17 mouse cellular contexts compared by ENCODE assay signal in the genomic region with DNA sequence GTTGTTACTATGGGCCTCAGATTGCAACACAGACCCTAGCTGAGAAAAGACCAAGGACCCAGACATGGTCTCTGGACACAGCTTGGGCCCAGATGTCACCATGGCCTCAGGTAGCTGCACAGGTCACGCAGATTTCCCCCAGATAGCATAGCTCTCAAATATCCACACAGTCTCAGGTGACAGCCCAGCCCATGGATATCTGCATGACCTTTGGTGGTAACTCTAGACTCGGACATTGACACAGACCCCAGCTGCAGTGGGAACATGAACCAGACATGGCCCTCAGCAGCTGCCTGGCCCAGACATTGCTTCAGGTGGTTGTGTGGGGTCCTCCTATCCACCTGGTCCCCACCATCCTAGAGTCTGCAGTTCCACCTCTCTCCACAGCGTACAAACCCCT. TPM values are rescaled to one million over a fixed set of nuclear protein-coding genes. Genes with fewer than 3 reads are reported as not detected.
DNase-seq lines count a peak whose midpoint lies in the region; ATAC-seq and TF ChIP-seq lines count a peak whose summit lies in the region.
"Had no signal": no experiment of that assay in that cellular context is flagged by ENCODE, and none has a peak within 500 bp of the region (broad histone marks: within the 10 kb centered on the region; RNA-seq: fewer than 3 reads in every experiment).

No protein-coding gene starts in this region.

- DNase-seq in kidney, postnatal 4 days = no peak
- no peak for DNase-seq in lung, embryonic 14.5 days
- no peak for DNase-seq in lung, adult 2 months
- DNase-seq in embryonic facial prominence, embryonic 11.5 days (ENCODE audit: low spot score) = no peak
- no peak for DNase-seq in heart, postnatal 25 days (ENCODE audit: low spot score)
- DNase-seq: adrenal gland, adult 8-10 months; gastrocnemius, postnatal 36 days had no signal

- 58% methylated on average over 3 of the region's 3 CpGs for WGBS in kidney, embryonic 14.5 days
- 75% methylated on average over 3 of the region's 3 CpGs for WGBS in lung, embryonic 14.5 days
- 87% methylated on average over 3 of the region's 3 CpGs for WGBS in lung, adult 2 months
- 68% methylated on average over 3 of the region's 3 CpGs for WGBS in embryonic facial prominence, embryonic 11.5 days

- no peaks in the 10 kb centered on the region for H3K36me3 ChIP-seq in kidney, embryonic 14.5 days (ENCODE audit: control insufficient read depth, insufficient read depth, low read length)
- no peaks in the 10 kb centered on the region for H3K36me3 ChIP-seq in lung, embryonic 14.5 days (ENCODE audit: insufficient read depth)
- no peaks in the 10 kb centered on the region for H3K36me3 ChIP-seq in embryonic facial prominence, embryonic 11.5 days (replicated peaks; ENCODE audit: control insufficient read depth, insufficient read depth, low read depth, low read length)
- H3K36me3 ChIP-seq: embryonic facial prominence, embryonic 15.5 days; heart, embryonic 10.5 days; heart, embryonic 13.5 days; hindbrain, embryonic 12.5 days; hindbrain, embryonic 15.5 days had no signal

- H3K4me1 ChIP-seq in kidney, embryonic 14.5 days (ENCODE audit: control insufficient read depth, insufficient read depth, low read length) = no peaks in the 10 kb centered on the region
- H3K4me1 ChIP-seq in lung, embryonic 14.5 days (ENCODE audit: insufficient read depth) = no peaks in the 10 kb centered on the region
- H3K4me1 ChIP-seq in lung, adult 2 months (ENCODE audit: control insufficient read depth, insufficient read depth, low read length) = no peaks in the 10 kb centered on the region
- no peaks in the 10 kb centered on the region for H3K4me1 ChIP-seq in embryonic facial prominence, embryonic 11.5 days (ENCODE audit: control insufficient read depth, insufficient read depth, low read length)
- H3K4me1 ChIP-seq: embryonic facial prominence, embryonic 15.5 days; forebrain, embryonic 13.5 days; hindbrain, embryonic 12.5 days had no signal

- no peak overlapping the region for H3K27ac ChIP-seq in kidney, embryonic 14.5 days (ENCODE audit: low read depth, low read length)
- no peak overlapping the region for H3K27ac ChIP-seq in lung, embryonic 14.5 days (ENCODE audit: low read depth)
- no peak overlapping the region for H3K27ac ChIP-seq in embryonic facial prominence, embryonic 11.5 days (replicated peaks; ENCODE audit: low read depth, low read length)
- H3K27ac ChIP-seq: embryonic facial prominence, embryonic 15.5 days; forebrain, embryonic 13.5 days; heart, adult 2 months; heart, embryonic 10.5 days; heart, embryonic 13.5 days; hindbrain, embryonic 12.5 days; hindbrain, embryonic 15.5 days had no signal

- TF ChIP-seq POLR2A in lung, adult 2 months (IDR thresholded peaks at IDR 0.05; ENCODE audit: borderline replicate concordance, extremely low read depth, low read depth, low read length) = no peak

- ATAC-seq in kidney, embryonic 14.5 days (ENCODE audit: low FRiP score, low TSS enrichment) = peak; percentile 46; the same call in 1 of the 2 replicates
- peak; percentile 31; the same call in 1 of the 2 replicates for ATAC-seq in lung, embryonic 14.5 days (ENCODE audit: insufficient read depth)
- peak; percentile 52; the same call in 1 of the 2 replicates for ATAC-seq in embryonic facial prominence, embryonic 11.5 days (replicated peaks; ENCODE audit: insufficient number of reproducible peaks, low FRiP score, low TSS enrichment, low read depth)
- ATAC-seq: activated CD4-positive, CD25-positive, alpha-beta regulatory T cell, adult 4 months; forebrain, embryonic 13.5 days; forebrain, embryonic 16.5 days had no signal

- no peak overlapping the region for H3K4me3 ChIP-seq in kidney, embryonic 14.5 days (ENCODE audit: low read length)
- H3K4me3 ChIP-seq in lung, embryonic 14.5 days (ENCODE audit: low read depth, low read length) = no peak overlapping the region
- H3K4me3 ChIP-seq in lung, adult 2 months (replicated peaks; ENCODE audit: extremely low read depth, low read depth, low read length) = no peak overlapping the region
- no peak overlapping the region for H3K4me3 ChIP-seq in embryonic facial prominence, embryonic 11.5 days (ENCODE audit: low read depth, low read length)
- H3K4me3 ChIP-seq: embryonic facial prominence, embryonic 15.5 days; forebrain, embryonic 13.5 days; heart, adult 2 months; heart, embryonic 10.5 days; heart, embryonic 13.5 days; hindbrain, embryonic 12.5 days; hindbrain, embryonic 15.5 days had no signal

- no peak overlapping the region for H3K4me2 ChIP-seq in kidney, embryonic 14.5 days (replicated peaks; ENCODE audit: low read depth, low read length)
- no peak overlapping the region for H3K4me2 ChIP-seq in lung, embryonic 14.5 days
- H3K4me2 ChIP-seq in embryonic facial prominence, embryonic 11.5 days (ENCODE audit: low read depth, low read length) = no peak overlapping the region
- H3K4me2 ChIP-seq: embryonic facial prominence, embryonic 15.5 days; forebrain, embryonic 13.5 days; heart, embryonic 13.5 days; hindbrain, embryonic 12.5 days; hindbrain, embryonic 15.5 days had no signal

- no peaks in the 10 kb centered on the region for H3K27me3 ChIP-seq in kidney, embryonic 14.5 days (ENCODE audit: control insufficient read depth, insufficient read depth, low read length)
- no peaks in the 10 kb centered on the region for H3K27me3 ChIP-seq in lung, embryonic 14.5 days (ENCODE audit: insufficient read depth, low read length)
- no peaks in the 10 kb centered on the region for H3K27me3 ChIP-seq in embryonic facial prominence, embryonic 11.5 days (ENCODE audit: control insufficient read depth, insufficient read depth, low read length)
- H3K27me3 ChIP-seq: embryonic facial prominence, embryonic 15.5 days; forebrain, embryonic 13.5 days; heart, embryonic 13.5 days; hindbrain, embryonic 12.5 days; hindbrain, embryonic 15.5 days had no signal

- TF ChIP-seq CTCF in lung, embryonic 14.5 days (IDR thresholded peaks at IDR 0.05; ENCODE audit: low read depth) = no peak
- no peak for TF ChIP-seq CTCF in lung, adult 2 months (IDR thresholded peaks at IDR 0.05; ENCODE audit: insufficient read depth, low read length)

- H3K9me3 ChIP-seq in kidney, embryonic 14.5 days (ENCODE audit: control insufficient read depth, low read length) = no peaks in the 10 kb centered on the region
- no peaks in the 10 kb centered on the region for H3K9me3 ChIP-seq in lung, embryonic 14.5 days (ENCODE audit: low read depth, low read length)
- no peaks in the 10 kb centered on the region; the same call in 1 of the 2 replicates for H3K9me3 ChIP-seq in embryonic facial prominence, embryonic 11.5 days (replicated peaks; ENCODE audit: control insufficient read depth, low read length)
- H3K9me3 ChIP-seq: embryonic facial prominence, embryonic 15.5 days; forebrain, embryonic 13.5 days; heart, embryonic 10.5 days; hindbrain, embryonic 12.5 days; hindbrain, embryonic 15.5 days had no signal

- H3K9ac ChIP-seq in kidney, embryonic 14.5 days (ENCODE audit: low read depth, low read length) = no peak overlapping the region
- no peak overlapping the region for H3K9ac ChIP-seq in lung, embryonic 14.5 days
- H3K9ac ChIP-seq in embryonic facial prominence, embryonic 11.5 days (replicated peaks; ENCODE audit: low read length) = no peak overlapping the region
- H3K9ac ChIP-seq: embryonic facial prominence, embryonic 15.5 days; forebrain, embryonic 13.5 days; heart, embryonic 13.5 days; hindbrain, embryonic 12.5 days; hindbrain, embryonic 15.5 days had no signal

- intact Hi-C loops in heart, postnatal 25 days (cut with DNase I) = loop anchor here (5.0 kb wide), 1 partner anchor 72 kb away; no protein-coding TSS in a partner anchor

RNA-seq across cellular contexts. Expression of a gene that starts 28.8 kb away (rescaled TPM):
- 28.4 and 64.8 TPM in 2 replicates for polyA plus RNA-seq in kidney, embryonic 14.5 days (2014; fragmentation: Nextera tagmentation; extraction: Ambion mirVana)
- polyA plus RNA-seq in lung, embryonic 14.5 days (2014; fragmentation: Nextera tagmentation; extraction: Ambion mirVana) = 71.2 and 74.2 TPM in 2 replicates
- polyA plus RNA-seq in lung, adult 2 months (2012; rRNA removed) = 13.9 and 21.1 TPM in 2 replicates
- polyA plus RNA-seq in embryonic facial prominence, embryonic 11.5 days (2014; fragmentation: Nextera tagmentation; extraction: Ambion mirVana) = 47.3 and 51.3 TPM in 2 replicates
- total RNA-seq in heart, postnatal 25 days (2021) = 1 to 10 TPM; 8.7 to 9.8 TPM
